Mouse (Mus musculus) limb, embryonic 14.5 days (tissue): ENCODE measurements around the gene Ighmbp2. TPM values are rescaled to one million over a fixed set of nuclear protein-coding genes. Genes with fewer than 3 reads are reported as not detected.
A peak's percentile ranks its signal among the peaks of the same experiment; 100 is the strongest.

ENCODE experiments used
- ATAC-seq: fragments of 200-750 bp; cut with Nextera tagmentation; 2 replicates; pipeline ENCODE4 v1.8.0; 2017; ENCODE audit warnings: low read depth, moderate number of reproducible peaks, moderate TSS enrichment; ENCODE audit not compliant: low FRiP score
- DNase-seq: peaks from one replicate; pipeline ENCODE4 v3.0.0-alpha.2; 2015; ENCODE audit warnings: low spot score
- H3K27ac ChIP-seq: fragments of 300-500 bp; sonication (generic); replicated peaks from 2 replicates; pipeline ENCODE4 v1.5.1; 2014; ENCODE audit warnings: low read depth, mild to moderate bottlenecking, low read length, moderate library complexity, mixed read lengths
- H3K27me3 ChIP-seq: fragments of 300-500 bp; sonication (generic); 2 replicates; pipeline ENCODE4 v1.6.1; 2014; ENCODE audit warnings: low read length, mixed read lengths; ENCODE audit not compliant: control insufficient read depth, insufficient read depth
- H3K36me3 ChIP-seq: fragments of 300-500 bp; sonication (generic); 2 replicates; pipeline ENCODE4 v1.6.1; 2014; ENCODE audit warnings: mild to moderate bottlenecking, low read length, moderate library complexity, mixed read lengths; ENCODE audit not compliant: control insufficient read depth, insufficient read depth
- H3K4me1 ChIP-seq: fragments of 300-500 bp; sonication (generic); 2 replicates; pipeline ENCODE4 v1.6.1; 2014; ENCODE audit warnings: antibody characterized with exemption, low read length, mixed read lengths; ENCODE audit not compliant: control insufficient read depth, insufficient read depth
- H3K4me2 ChIP-seq: fragments of 300-500 bp; sonication (generic); replicated peaks from 2 replicates; pipeline ENCODE4 v1.6.1; 2014; ENCODE audit warnings: low read depth, mild to moderate bottlenecking, low read length, moderate library complexity; ENCODE audit not compliant: severe bottlenecking
- H3K4me3 ChIP-seq: fragments of 300-500 bp; sonication (generic); replicated peaks from 2 replicates; pipeline ENCODE4 v1.5.1; 2014; ENCODE audit warnings: low read length
- H3K9ac ChIP-seq: fragments of 300-500 bp; sonication (generic); 2 replicates; pipeline ENCODE4 v1.6.1; 2014; ENCODE audit warnings: mild to moderate bottlenecking, low read depth, low read length, moderate library complexity; ENCODE audit not compliant: severe bottlenecking
- H3K9me3 ChIP-seq: fragments of 300-500 bp; sonication (generic); 2 replicates; pipeline ENCODE4 v1.6.1; 2016; ENCODE audit warnings: low read length; ENCODE audit not compliant: control insufficient read depth
- POLR2A ChIP-seq: fragments of 200-500 bp; IDR thresholded peaks from 2 replicates; pipeline ENCODE4 v1.8.0; 2012; ENCODE audit warnings: inconsistent platforms, mild to moderate bottlenecking, moderate library complexity, borderline replicate concordance; ENCODE audit not compliant: insufficient read depth, insufficient read length; ENCODE audit errors: extremely low read depth
- WGBS: fragments of 180-500 bp; shearing (Covaris S2); extraction: QIAGEN DNeasy Blood & Tissue Kit; methylation state at CpG from one replicate; pipeline ENCODE4 v1.1.7; 2014; 5-methylcytosine and 5-hydroxymethylcytosine counted together
- polyA plus RNA-seq, 2 experiments: library from polyadenylated mRNA; depleted of rRNA in 1 of 2; stranded (reverse) in 1 of 2; unstranded in 1 of 2; fragments of >200 nt; fragmentation: Nextera tagmentation in 1 of 2; extraction: Ambion mirVana in 1 of 2; gene quantifications; 2 replicates each; pipeline versions ENCODE4 v1.2.1 to v1.2.3; 2012 to 2014

Ighmbp2 gene
- polyA plus RNA-seq (2012; rRNA removed) (9.9 and 13.5 TPM in 2 replicates), polyA plus RNA-seq (2014; fragmentation: Nextera tagmentation; extraction: Ambion mirVana) (9.5 and 9.9 TPM in 2 replicates)

DNA sequence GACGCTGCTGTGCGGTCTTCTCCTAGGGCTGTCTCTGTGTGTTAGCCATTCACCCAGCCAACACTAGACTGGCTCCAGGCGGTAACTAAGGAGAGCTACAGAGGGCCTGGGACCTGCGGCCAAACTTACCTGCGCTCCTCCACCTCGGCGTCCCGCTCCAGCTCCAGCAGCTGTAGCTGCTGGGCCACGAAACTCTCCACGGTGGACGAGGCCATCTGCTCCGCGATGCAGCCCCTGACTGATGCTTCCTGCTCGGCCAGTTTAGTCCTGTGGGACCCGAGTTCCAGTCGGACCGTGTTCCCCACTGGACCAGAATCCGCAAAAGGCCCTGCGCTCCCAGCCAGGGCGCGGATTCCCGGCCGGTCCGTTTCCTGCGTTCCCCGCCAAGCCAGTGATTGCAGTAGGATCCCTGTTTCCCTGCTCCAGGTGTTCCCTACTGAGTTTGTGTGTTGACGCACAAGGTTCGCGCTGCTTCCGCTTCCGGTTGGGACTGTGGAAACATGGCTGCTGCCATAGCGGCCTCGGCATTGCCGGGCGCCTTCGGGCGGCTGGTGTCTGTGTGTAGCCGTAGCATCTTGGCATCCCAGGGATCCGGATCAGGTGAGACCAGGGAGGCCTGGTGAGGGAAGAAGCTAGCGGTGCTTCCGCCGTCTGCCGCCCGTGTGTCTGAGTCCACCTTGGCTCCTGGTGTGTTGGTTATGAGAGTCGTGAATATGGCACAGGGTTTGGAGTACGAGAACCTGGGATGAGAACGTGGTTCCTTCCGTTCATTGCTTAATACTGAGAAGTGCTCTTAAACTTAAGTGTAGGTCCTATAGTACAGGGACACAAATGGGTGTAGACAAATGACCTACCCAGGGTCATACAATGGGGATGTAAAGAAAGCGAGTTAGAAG lies at the start of gene Ighmbp2, which contains the start of gene Mrpl21:
Gene Ighmbp2, minus strand, starts transcription at position 446 of the 896 bp plus-strand sequence.
Gene Mrpl21, plus strand, starts transcription at position 330 of the 896 bp plus-strand sequence.
- H3K36me3 ChIP-seq = peaks cover 48% of the 10 kb centered on the region
- peak within 1 kb of the TSS; percentile 87 for H3K9ac ChIP-seq
- no peaks in the 10 kb centered on the region for H3K27me3 ChIP-seq
- DNase-seq = peak; percentile 88
- peak; percentile 95 for ATAC-seq
- no peaks in the 10 kb centered on the region for H3K9me3 ChIP-seq
- H3K4me3 ChIP-seq = peak within 1 kb of the TSS; percentile 71
- H3K27ac ChIP-seq = peak within 1 kb of the TSS; percentile 61
- WGBS = under 1% methylated on average over 49 of the region's 49 CpGs
- TF ChIP-seq POLR2A = peak; percentile 92; the same call in 1 of the 2 replicates
- peaks cover 4% of the 10 kb centered on the region for H3K4me1 ChIP-seq
- peak within 1 kb of the TSS; percentile 77 for H3K4me2 ChIP-seq

DNA sequence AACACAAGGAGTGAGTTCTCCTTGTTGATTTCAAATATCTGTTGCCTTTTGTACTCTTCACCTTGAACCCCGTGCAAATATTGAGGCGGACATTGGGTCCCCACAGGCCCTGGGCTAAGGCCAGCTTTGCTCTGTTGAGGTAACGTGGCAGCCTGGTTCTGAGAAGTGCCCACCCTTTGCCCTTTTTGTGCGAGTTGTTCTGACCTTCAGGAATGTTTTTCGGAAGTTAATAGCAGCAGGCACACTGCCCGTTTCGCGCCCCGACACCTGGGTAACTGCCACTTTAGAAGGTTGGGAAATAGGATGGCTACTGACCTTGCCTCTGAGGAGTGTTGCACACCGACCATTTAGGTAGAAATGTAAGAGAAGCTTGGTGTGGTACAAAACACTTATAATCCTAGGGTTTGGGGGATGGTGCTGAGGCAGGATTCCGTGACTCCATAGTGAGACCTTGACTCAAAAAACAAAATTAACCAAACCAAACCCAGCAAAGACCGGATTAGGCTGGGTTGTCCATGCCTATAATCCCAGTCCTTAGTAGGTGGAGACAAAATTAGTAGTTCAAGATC lies 43.7 kb upstream of the Ighmbp2 start:
- Histone ChIP-seq H3K27ac (peak overlapping the region; percentile 87), H3K4me2 (0 out of 2 replicates have a peak overlapping the region, but pooled peaks have one; percentile 99)
- 82% methylated on average over 12 of the region's 12 CpGs for WGBS

DNA sequence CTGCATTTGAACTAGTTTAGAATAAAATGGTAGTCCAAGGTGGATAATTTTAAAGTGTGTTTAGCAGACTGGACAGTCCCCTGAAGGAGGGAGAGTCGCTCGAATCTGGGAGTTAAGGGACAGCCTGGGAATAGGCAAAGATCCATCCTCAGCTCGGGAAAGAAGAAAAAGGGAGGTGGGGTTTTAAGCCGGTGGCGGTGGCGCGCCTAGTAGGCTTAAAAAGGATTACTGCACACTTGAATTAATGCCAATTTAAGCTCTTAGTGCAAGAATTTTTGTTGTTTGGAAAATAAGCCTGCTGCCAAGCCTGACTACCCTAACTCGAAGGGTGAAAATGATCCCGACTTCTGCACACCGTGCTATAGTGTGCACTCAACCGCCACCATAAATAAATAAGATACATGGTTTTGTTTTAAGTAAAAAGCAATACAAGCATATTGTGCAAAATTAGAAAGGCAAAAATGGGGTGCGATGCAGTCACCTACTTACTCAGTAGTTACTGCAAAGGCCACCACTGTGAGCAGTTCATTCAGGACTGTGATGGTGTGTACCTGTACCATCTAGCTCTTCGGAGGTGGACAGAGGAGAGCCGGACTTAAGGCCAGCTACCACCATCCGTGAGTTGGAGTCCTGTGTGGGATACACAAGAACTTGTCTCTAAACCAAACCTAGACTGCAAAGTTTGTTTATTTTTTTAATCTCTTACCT lies 43.1 kb upstream of the Ighmbp2 start:
- Histone ChIP-seq H3K4me3 (peak overlapping the region; percentile 64), H3K27ac (peak overlapping the region; percentile 87), H3K4me2 (peak overlapping the region; percentile 99), H3K27me3 (peaks cover 6% of the 10 kb centered on the region; the same call in 1 of the 2 replicates), H3K4me1 (peaks cover 21% of the 10 kb centered on the region), H3K9ac (peak overlapping the region; percentile 47), H3K9me3 (no peaks in the 10 kb centered on the region), H3K36me3 (no peaks in the 10 kb centered on the region)
- ATAC-seq (no peak), DNase-seq (peak; percentile 35)
- WGBS = 37% methylated on average over 15 of the region's 15 CpGs
- no peak for TF ChIP-seq POLR2A

More for the DNA sequence above, 43.7 kb upstream of the Ighmbp2 start:
- Histone ChIP-seq H3K4me1 (peaks cover 21% of the 10 kb centered on the region), H3K9ac (no peak overlapping the region), H3K9me3 (no peaks in the 10 kb centered on the region), H3K36me3 (no peaks in the 10 kb centered on the region), H3K4me3 (no peak overlapping the region), H3K27me3 (peaks cover 5% of the 10 kb centered on the region; the same call in 1 of the 2 replicates)
- DNase-seq (no peak), ATAC-seq (no peak)
- TF ChIP-seq POLR2A = no peak

DNA sequence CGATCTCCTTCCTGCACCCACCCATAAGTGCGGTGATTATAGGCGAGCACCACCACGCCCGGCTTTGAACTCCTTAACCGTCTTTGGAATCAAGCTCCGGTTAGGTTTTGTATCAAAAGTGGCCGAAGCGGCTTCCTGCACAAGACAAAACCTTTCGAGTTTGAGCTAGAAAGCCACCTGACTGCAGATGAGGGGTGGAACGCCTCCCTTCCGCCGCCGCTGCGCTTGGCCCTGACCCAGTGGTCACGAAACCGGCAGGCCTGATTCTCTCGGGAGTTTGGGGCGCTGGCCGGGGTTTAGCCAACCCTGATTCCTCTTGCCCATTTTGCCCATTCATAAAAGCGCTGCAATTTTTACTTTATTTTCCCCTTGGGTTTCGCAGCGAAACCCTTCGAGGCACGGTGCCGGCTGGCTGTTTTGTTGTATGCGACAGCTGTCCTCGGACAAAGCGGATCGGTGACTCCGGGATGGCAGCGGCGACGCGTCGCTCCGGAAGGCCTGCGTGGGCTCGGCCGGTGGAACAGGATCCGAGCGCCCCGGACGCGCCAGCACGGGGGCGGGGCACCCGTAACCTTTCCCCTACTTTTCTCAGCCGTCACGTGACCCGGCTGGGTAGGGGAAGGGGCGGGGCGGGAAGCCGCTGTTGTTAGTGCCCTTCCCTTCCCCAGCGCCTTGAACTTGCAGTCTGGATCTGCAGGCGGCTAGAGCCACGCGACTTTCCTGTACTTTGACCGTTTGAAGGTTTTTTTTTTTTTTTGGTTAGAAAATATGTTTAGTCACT lies 42.3 kb upstream of the Ighmbp2 start:
- DNase-seq = peak; percentile 95
- ATAC-seq = peak; percentile 85
- under 1% methylated on average over 59 of the region's 59 CpGs for WGBS
- Histone ChIP-seq H3K9me3 (no peaks in the 10 kb centered on the region), H3K4me2 (peak overlapping the region; percentile 99), H3K9ac (peak overlapping the region; percentile 63), H3K36me3 (no peaks in the 10 kb centered on the region), H3K27ac (peak overlapping the region; percentile 87), H3K4me3 (peak overlapping the region; percentile 64), H3K27me3 (peaks cover 6% of the 10 kb centered on the region; the same call in 1 of the 2 replicates), H3K4me1 (peaks cover 21% of the 10 kb centered on the region)
- peak; percentile 48; the same call in 1 of the 2 replicates for TF ChIP-seq POLR2A
